Mouse (Mus musculus): Measurements from ENCODE around the gene Zfp217.

DNA sequence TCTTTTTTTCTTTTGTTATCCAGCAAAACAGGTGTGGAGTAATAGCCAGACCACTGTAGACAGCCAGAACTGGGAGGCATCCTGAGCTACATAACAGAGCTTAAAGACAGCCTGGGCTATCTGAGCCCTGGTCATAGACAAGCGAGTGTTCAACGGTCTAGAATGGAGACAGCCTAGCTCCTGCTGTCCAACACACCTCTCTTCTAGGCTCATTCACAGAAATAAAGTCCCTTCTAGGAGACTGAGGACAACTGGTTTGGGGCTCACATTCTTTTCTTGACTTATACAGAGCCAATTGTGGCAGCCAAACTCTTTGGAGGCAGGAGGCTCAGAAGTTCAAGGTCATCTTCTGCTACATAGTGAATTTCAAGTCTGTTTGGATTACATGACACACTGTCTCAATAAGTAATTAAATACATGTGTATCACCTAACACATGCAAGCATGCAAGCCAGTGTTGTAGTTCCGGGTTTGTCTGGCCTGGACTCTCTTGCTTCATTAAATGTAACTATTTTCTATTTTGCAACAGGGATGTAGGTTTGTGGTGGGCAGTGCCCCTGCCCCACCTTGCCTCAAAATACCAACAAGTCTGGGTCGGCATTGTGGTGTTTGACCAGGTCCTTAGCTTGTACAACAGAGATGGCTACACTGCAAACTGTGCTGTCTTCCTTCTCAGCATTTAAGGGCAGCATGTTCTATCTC, 37.4 kb upstream of the Zfp217 start:
- TF ChIP-seq POLR2A (IDR thresholded peaks at IDR 0.05; ENCODE audit: borderline replicate concordance, insufficient read depth, low read length) (no peak), CTCF (IDR thresholded peaks at IDR 0.05; ENCODE audit: borderline replicate concordance, insufficient read depth, low read depth, low read length) (no peak)
